Mouse (Mus musculus): ENCODE measurements at regions not wholly inside any gene's neighbourhood (a gene's known extent, or its start where the extent isn't known, plus 50 kb on each side); places are given as distances from the start of the nearest gene placed in this dataset.

- TF ChIP-seq EP300 (optimal IDR thresholded peaks at IDR 0.05) (no peak), CTCF (IDR thresholded peaks at IDR 0.05; ENCODE audit: low read depth) (no peak)
These were observed 126.3 kb downstream of the Dhrs2 start for GRCm38 (mm10) chr14:55348098-55348497.
